Mouse (Mus musculus): ENCODE measurements around the gene BC052040.

BC052040 gene

GRCm38 (mm10) chr2:115736416-115736815 lies 154.9 kb downstream of the BC052040 start:
- TF ChIP-seq POU5F1 (IDR thresholded peaks at IDR 0.05; ENCODE audit: borderline replicate concordance, low read length) (no peak), NANOG (IDR thresholded peaks at IDR 0.05; ENCODE audit: borderline replicate concordance, low read length) (no peak), CTCF (conservative IDR thresholded peaks at IDR 0.05; ENCODE audit: low read length) (no peak)
- Histone ChIP-seq H3K4me1 (replicated peaks; ENCODE audit: low read depth, low read length) (no peaks in the 10 kb centered on the region), H3K9me3 (ENCODE audit: low read length) (no peaks in the 10 kb centered on the region), H3K27me3 (ENCODE audit: insufficient read depth, low read length) (no peaks in the 10 kb centered on the region), H3K36me3 (ENCODE audit: insufficient read depth, low read length) (peaks cover 23% of the 10 kb centered on the region), H3K4me3 (replicated peaks; ENCODE audit: low read length) (no peak overlapping the region)

- Histone ChIP-seq H3K27me3 (ENCODE audit: insufficient read depth, low read length) (no peaks in the 10 kb centered on the region), H3K4me1 (replicated peaks; ENCODE audit: low read depth, low read length) (peaks cover 9% of the 10 kb centered on the region), H3K36me3 (ENCODE audit: insufficient read depth, low read length) (peaks cover 17% of the 10 kb centered on the region), H3K9me3 (ENCODE audit: low read length) (no peaks in the 10 kb centered on the region), H3K4me3 (replicated peaks; ENCODE audit: low read length) (no peak overlapping the region)
- TF ChIP-seq CTCF (conservative IDR thresholded peaks at IDR 0.05; ENCODE audit: low read length) (no peak), POU5F1 (IDR thresholded peaks at IDR 0.05; ENCODE audit: borderline replicate concordance, low read length) (no peak), NANOG (IDR thresholded peaks at IDR 0.05; ENCODE audit: borderline replicate concordance, low read length) (no peak)
These were observed 156.4 kb downstream of the BC052040 start for GRCm38 (mm10) chr2:115737966-115738365.

- H3K27me3 ChIP-seq (ENCODE audit: insufficient read depth, low read length) = no peaks in the 10 kb centered on the region
- no peak overlapping the region for H3K4me3 ChIP-seq (replicated peaks; ENCODE audit: low read length)
- peaks cover 23% of the 10 kb centered on the region for H3K4me1 ChIP-seq (replicated peaks; ENCODE audit: low read depth, low read length)
- TF ChIP-seq POU5F1 (IDR thresholded peaks at IDR 0.05; ENCODE audit: borderline replicate concordance, low read length) (no peak), NANOG (IDR thresholded peaks at IDR 0.05; ENCODE audit: borderline replicate concordance, low read length) (no peak), CTCF (conservative IDR thresholded peaks at IDR 0.05; ENCODE audit: low read length) (no peak)
- no peaks in the 10 kb centered on the region for H3K36me3 ChIP-seq (ENCODE audit: insufficient read depth, low read length)
- no peaks in the 10 kb centered on the region for H3K9me3 ChIP-seq (ENCODE audit: low read length)
These were observed 160.5 kb downstream of the BC052040 start for GRCm38 (mm10) chr2:115742061-115742460.

DNA sequence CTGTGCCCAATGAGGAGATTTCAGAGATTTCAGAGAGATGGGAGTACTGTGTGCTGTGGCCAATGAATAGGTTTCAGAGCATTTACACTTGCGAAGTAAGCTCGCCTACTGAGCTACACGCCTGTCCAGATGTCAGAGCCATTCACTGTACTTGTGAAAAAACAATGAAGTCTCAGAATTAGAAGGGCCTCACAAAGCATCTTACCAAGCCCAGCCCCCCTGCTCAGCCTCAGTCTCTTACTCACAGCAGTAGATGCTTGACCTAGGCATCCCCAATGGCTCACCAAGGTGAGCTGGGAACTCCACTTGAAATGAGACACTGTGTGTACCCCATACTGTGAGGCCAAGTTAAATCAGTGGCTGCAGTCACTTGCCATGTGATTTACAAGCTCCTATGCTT lies 166.1 kb downstream of the BC052040 start:
- no peak overlapping the region for H3K4me3 ChIP-seq (replicated peaks; ENCODE audit: low read length)
- H3K9me3 ChIP-seq (ENCODE audit: low read length) = no peaks in the 10 kb centered on the region
- H3K27me3 ChIP-seq (ENCODE audit: insufficient read depth, low read length) = no peaks in the 10 kb centered on the region
- H3K4me1 ChIP-seq (replicated peaks; ENCODE audit: low read depth, low read length) = peaks cover 31% of the 10 kb centered on the region
- TF ChIP-seq NANOG (IDR thresholded peaks at IDR 0.05; ENCODE audit: borderline replicate concordance, low read length) = peak; percentile 82; the same call in 1 of the 2 replicates
- no peak for TF ChIP-seq CTCF (conservative IDR thresholded peaks at IDR 0.05; ENCODE audit: low read length)
- no peaks in the 10 kb centered on the region for H3K36me3 ChIP-seq (ENCODE audit: insufficient read depth, low read length)

DNA sequence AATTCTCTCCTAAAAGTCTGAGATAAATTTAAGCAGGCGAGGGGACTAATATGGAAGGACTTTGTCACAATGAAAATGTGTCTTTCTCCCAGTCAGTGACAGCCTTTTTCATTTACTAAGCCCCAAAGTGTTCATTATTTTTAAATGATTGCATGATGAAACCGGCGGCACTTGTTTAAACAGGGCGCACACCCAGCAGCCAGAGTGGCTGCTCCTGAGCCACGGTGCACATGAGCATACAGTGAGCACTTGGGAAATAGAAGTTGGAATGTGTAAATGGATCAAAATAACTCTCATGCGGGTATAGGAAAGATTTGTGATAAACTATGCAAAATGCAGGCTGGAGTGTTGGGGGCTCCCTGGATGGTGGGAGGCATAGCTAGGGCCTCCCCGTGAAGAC lies 169.7 kb downstream of the BC052040 start:
- TF ChIP-seq CTCF (conservative IDR thresholded peaks at IDR 0.05; ENCODE audit: low read length) (no peak), POU5F1 (IDR thresholded peaks at IDR 0.05; ENCODE audit: borderline replicate concordance, low read length) (no peak), NANOG (IDR thresholded peaks at IDR 0.05; ENCODE audit: borderline replicate concordance, low read length) (no peak)
- peaks cover 22% of the 10 kb centered on the region for H3K4me1 ChIP-seq (replicated peaks; ENCODE audit: low read depth, low read length)
- no peak overlapping the region for H3K4me3 ChIP-seq (replicated peaks; ENCODE audit: low read length)
- no peaks in the 10 kb centered on the region for H3K27me3 ChIP-seq (ENCODE audit: insufficient read depth, low read length)
- no peaks in the 10 kb centered on the region for H3K36me3 ChIP-seq (ENCODE audit: insufficient read depth, low read length)
- no peaks in the 10 kb centered on the region for H3K9me3 ChIP-seq (ENCODE audit: low read length)

DNA sequence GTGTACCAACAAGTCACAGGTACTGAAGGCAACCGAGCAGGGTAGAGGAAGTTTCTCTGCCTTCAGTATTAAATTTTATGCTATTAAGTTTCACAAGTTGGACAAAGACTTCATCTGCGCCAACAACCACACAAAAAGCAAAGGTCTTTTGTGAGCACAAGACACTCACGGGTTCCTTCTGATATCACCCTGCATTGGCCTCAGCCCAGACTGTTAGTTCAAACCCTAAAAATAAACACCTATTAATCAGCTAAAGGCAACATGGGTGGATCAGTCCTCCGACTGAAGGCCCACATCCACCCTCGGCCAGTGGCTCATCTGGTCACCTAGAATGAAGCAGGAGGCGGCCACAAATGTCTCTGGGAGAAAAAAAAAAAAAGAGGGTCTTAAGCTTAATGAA lies 176.2 kb downstream of the BC052040 start:
- H3K36me3 ChIP-seq (ENCODE audit: insufficient read depth, low read length) = peaks cover 4% of the 10 kb centered on the region
- TF ChIP-seq CTCF (conservative IDR thresholded peaks at IDR 0.05; ENCODE audit: low read length) (no peak), POU5F1 (IDR thresholded peaks at IDR 0.05; ENCODE audit: borderline replicate concordance, low read length) (no peak), NANOG (IDR thresholded peaks at IDR 0.05; ENCODE audit: borderline replicate concordance, low read length) (no peak)
- no peaks in the 10 kb centered on the region for H3K27me3 ChIP-seq (ENCODE audit: insufficient read depth, low read length)
- no peaks in the 10 kb centered on the region for H3K4me1 ChIP-seq (replicated peaks; ENCODE audit: low read depth, low read length)
- no peaks in the 10 kb centered on the region for H3K9me3 ChIP-seq (ENCODE audit: low read length)
- no peak overlapping the region for H3K4me3 ChIP-seq (replicated peaks; ENCODE audit: low read length)

- H3K27me3 ChIP-seq (ENCODE audit: insufficient read depth, low read length) = no peaks in the 10 kb centered on the region
- H3K4me3 ChIP-seq (replicated peaks; ENCODE audit: low read length) = no peak overlapping the region
- TF ChIP-seq CTCF (conservative IDR thresholded peaks at IDR 0.05; ENCODE audit: low read length) (no peak), POU5F1 (IDR thresholded peaks at IDR 0.05; ENCODE audit: borderline replicate concordance, low read length) (no peak), NANOG (IDR thresholded peaks at IDR 0.05; ENCODE audit: borderline replicate concordance, low read length) (no peak)
- H3K36me3 ChIP-seq (ENCODE audit: insufficient read depth, low read length) = peaks cover 4% of the 10 kb centered on the region
- no peaks in the 10 kb centered on the region for H3K9me3 ChIP-seq (ENCODE audit: low read length)
- H3K4me1 ChIP-seq (replicated peaks; ENCODE audit: low read depth, low read length) = no peaks in the 10 kb centered on the region
These were observed 177.0 kb downstream of the BC052040 start for GRCm38 (mm10) chr2:115758542-115758941.

DNA sequence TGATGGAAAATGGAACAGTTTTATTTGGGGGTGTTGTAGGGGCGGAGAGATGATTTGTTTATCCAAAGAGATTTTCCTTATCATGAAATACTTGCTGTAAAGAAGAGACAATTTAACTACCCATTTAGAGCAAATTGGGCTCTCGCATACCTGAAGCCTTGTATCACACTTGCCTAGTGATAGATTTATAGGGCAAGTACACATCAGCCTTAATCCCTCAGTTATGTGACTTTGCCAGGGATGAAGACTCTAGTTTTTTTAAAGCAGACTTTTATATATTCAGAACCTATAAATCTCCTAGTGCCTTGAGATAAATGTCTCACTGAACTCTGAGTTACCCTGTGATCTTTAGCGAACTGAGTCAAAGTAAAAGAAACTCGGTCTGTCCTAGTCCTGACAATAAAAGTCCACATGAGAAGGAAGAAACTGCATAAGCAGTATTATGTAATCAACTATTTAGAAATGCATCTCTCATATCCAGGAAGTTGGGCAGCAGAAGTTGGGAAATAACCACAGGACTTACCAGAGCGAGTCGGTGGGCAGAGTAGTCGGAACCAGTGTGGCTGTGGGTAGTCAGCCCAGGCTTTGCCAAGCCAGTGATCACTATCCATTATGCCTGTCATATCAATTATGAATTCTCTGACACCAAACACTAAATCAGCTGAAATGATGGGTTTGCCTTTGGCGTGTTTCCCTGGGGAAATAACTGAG lies 183.2 kb downstream of the BC052040 start:
- H3K4me1 ChIP-seq (replicated peaks; ENCODE audit: low read depth, low read length) = no peaks in the 10 kb centered on the region
- H3K4me3 ChIP-seq (replicated peaks; ENCODE audit: low read length) = no peak overlapping the region
- H3K36me3 ChIP-seq (ENCODE audit: insufficient read depth, low read length) = no peaks in the 10 kb centered on the region; the same call in 1 of the 2 replicates
- H3K9me3 ChIP-seq (ENCODE audit: low read length) = no peaks in the 10 kb centered on the region
- H3K27me3 ChIP-seq (ENCODE audit: insufficient read depth, low read length) = no peaks in the 10 kb centered on the region
- TF ChIP-seq NANOG (IDR thresholded peaks at IDR 0.05; ENCODE audit: borderline replicate concordance, low read length) (no peak), CTCF (conservative IDR thresholded peaks at IDR 0.05; ENCODE audit: low read length) (no peak), POU5F1 (IDR thresholded peaks at IDR 0.05; ENCODE audit: borderline replicate concordance, low read length) (no peak)
